Mouse (Mus musculus) lung, embryonic 14.5 days (tissue): ENCODE data around the gene Gorab. TPM values are rescaled to one million over a fixed set of nuclear protein-coding genes. Genes with fewer than 3 reads are reported as not detected.

Experiments used
- ATAC-seq: fragments of 200-750 bp; cut with Nextera tagmentation; 2 replicates; pipeline ENCODE4 v1.8.0; 2017; ENCODE audit warnings: mild to moderate bottlenecking, moderate TSS enrichment, moderate library complexity; ENCODE audit not compliant: insufficient read depth
- DNase-seq: peaks from one replicate; pipeline ENCODE4 v3.0.0-alpha.2; 2015
- H3K27ac ChIP-seq: fragments of 300-500 bp; sonication (generic); 2 replicates; pipeline ENCODE4 v1.5.1; 2014; ENCODE audit warnings: low read depth, mild to moderate bottlenecking, moderate library complexity
- H3K27me3 ChIP-seq: fragments of 300-500 bp; sonication (generic); 2 replicates; pipeline ENCODE4 v1.6.1; 2014; ENCODE audit warnings: low read length, control low read depth; ENCODE audit not compliant: insufficient read depth
- H3K36me3 ChIP-seq: fragments of 300-500 bp; sonication (generic); 2 replicates; pipeline ENCODE4 v1.6.1; 2014; ENCODE audit warnings: control low read depth; ENCODE audit not compliant: insufficient read depth
- H3K4me1 ChIP-seq: fragments of 300-500 bp; sonication (generic); 2 replicates; pipeline ENCODE4 v1.6.1; 2014; ENCODE audit warnings: antibody characterized with exemption, control low read depth; ENCODE audit not compliant: insufficient read depth
- H3K4me2 ChIP-seq: fragments of 300-500 bp; sonication (generic); 2 replicates; pipeline ENCODE4 v1.6.1; 2014; ENCODE audit warnings: mild to moderate bottlenecking
- H3K4me3 ChIP-seq: fragments of 300-500 bp; sonication (generic); 2 replicates; pipeline ENCODE4 v1.5.1; 2014; ENCODE audit warnings: low read depth, low read length
- H3K9ac ChIP-seq: fragments of 300-500 bp; sonication (generic); 2 replicates; pipeline ENCODE4 v1.6.1; 2014
- H3K9me3 ChIP-seq: fragments of 300-500 bp; sonication (generic); 2 replicates; pipeline ENCODE4 v1.6.1; 2016; ENCODE audit warnings: low read depth, low read length, control low read depth
- CTCF ChIP-seq: IDR thresholded peaks from 2 replicates; pipeline ENCODE4 v1.5.1; 2016; ENCODE audit warnings: antibody characterized with exemption, low read depth
- WGBS: fragments of 180-500 bp; shearing (Covaris S2); extraction: QIAGEN DNeasy Blood & Tissue Kit; methylation state at CpG from one replicate; pipeline ENCODE4 v1.1.7; 2014; 5-methylcytosine and 5-hydroxymethylcytosine counted together
- polyA plus RNA-seq: library from polyadenylated mRNA; unstranded; fragments of >200 nt; fragmentation: Nextera tagmentation; extraction: Ambion mirVana; gene quantifications from 2 replicates; pipeline ENCODE4 v1.2.1, GENCODE M21; 2014

Gene Gorab
- polyA plus RNA-seq, 1 experiment from 2014 or later: 23.6 TPM

DNA sequence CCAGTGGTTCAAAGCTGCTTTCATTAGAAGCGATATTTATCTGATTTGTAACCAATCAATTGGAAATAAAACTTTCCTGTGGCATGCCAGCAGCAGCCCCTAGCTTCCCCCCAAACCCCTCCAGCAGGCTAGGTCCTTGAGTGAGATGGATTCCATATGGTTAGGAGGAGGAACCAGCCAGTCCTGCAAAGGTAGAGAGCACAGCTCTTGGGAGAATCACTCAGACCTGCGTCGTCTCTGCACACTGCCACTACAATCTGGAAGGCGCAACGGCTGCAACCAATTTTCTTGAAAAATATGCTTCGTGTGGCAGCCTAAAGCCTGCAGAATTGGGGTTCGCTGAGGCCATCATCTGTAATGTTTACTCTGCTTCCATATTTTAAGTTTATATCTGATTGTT is 45.3 kb downstream of the Gorab start:
- WGBS: 29% methylated on average over 7 of the region's 7 CpGs
- ATAC-seq (no peak), DNase-seq (peak; percentile 31)
- H3K4me2 ChIP-seq: 0 out of 2 replicates have a peak overlapping the region, but pooled peaks have one; percentile 2
- no peak overlapping the region for H3K27ac ChIP-seq
- H3K9ac ChIP-seq: no peak overlapping the region
- no peak for TF ChIP-seq CTCF
- H3K4me3 ChIP-seq: no peak overlapping the region
- 0 out of 2 replicates have a peak, but pooled peaks cover 3% of the 10 kb centered on the region for H3K4me1 ChIP-seq
- no peaks in the 10 kb centered on the region for H3K36me3 ChIP-seq
- H3K9me3 ChIP-seq: no peaks in the 10 kb centered on the region
- H3K27me3 ChIP-seq: no peaks in the 10 kb centered on the region

DNA sequence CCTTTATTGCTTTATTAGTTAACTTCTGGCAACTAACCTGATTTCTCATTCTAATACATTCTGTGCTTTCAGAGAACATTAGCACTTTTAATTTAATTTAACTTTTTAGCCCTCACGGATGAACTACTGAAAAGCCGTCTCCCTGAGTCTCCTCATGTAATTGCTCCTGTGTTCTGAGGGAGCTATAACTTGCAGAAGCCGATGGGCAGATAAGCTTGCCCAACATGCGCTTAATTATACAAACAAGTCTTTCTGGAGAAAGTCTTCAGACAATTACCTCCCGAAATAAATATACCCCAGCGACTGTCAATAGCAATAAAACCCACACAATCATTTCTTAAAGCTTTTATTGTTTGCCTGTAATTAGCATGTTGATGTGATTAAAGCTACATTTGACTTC is 45.7 kb downstream of the Gorab start:
- Histone ChIP-seq H3K27ac (no peak overlapping the region), H3K9ac (no peak overlapping the region), H3K36me3 (no peaks in the 10 kb centered on the region), H3K4me2 (no peak overlapping the region), H3K27me3 (no peaks in the 10 kb centered on the region), H3K9me3 (no peaks in the 10 kb centered on the region), H3K4me3 (no peak overlapping the region), H3K4me1 (0 out of 2 replicates have a peak, but pooled peaks cover 3% of the 10 kb centered on the region)
- ATAC-seq (no peak), DNase-seq (no peak)
- no peak for TF ChIP-seq CTCF
- WGBS: 41% methylated on average over 6 of the region's 6 CpGs

DNA sequence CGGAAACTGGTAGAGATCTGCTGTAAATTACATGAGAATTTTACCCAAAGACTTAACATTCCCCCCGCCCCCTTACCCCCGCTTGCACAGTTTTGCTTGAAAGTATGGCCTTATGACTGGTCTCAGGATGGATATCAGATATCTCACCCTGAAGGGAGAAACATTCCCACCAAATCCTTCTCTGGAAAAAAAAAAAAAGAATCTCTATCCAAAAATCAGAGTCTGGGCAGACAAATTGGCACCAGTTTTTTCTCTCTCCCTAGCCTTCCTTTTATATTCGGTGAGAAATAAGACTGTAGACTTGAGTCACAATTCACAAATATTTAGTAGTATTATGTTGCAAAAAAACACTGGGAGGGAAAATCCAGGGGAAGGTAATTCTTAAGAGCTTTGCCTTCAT is 47.3 kb downstream of the Gorab start:
- ATAC-seq: no peak
- no peak for DNase-seq
- WGBS: 70% methylated on average over 4 of the region's 4 CpGs
- no peak overlapping the region for H3K27ac ChIP-seq
- no peaks in the 10 kb centered on the region for H3K36me3 ChIP-seq
- H3K9ac ChIP-seq: no peak overlapping the region
- H3K4me3 ChIP-seq: no peak overlapping the region
- H3K9me3 ChIP-seq: no peaks in the 10 kb centered on the region
- TF ChIP-seq CTCF: no peak
- H3K4me2 ChIP-seq: no peak overlapping the region
- H3K4me1 ChIP-seq: 0 out of 2 replicates have a peak, but pooled peaks cover 3% of the 10 kb centered on the region
- no peaks in the 10 kb centered on the region for H3K27me3 ChIP-seq

DNA sequence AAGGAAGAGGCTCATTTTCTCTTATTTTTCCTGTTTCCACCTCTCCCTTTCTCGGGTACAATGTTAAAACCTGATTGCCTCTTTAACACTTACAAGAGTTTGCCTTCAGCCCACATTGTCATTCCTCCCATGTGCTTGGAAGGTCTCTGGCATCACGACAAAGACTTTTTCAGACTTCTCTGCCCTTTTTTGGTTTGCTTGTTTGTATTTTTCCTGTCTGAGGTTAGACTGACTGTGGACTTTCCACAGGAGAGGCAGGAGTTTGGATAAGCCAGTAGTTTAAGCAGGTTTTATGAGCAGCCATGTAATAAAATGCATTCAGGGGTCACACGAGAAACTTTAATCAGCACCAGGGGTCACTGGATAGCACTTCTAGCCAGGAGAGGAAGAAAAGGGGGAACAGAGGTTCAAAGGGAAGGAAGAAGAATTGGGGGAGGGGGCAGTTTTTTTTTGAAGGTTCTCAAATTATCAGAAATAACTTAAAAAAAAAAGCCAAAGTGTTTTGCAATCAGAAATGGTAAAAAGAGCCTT is 47.8 kb downstream of the Gorab start:
- Histone ChIP-seq H3K9ac (no peak overlapping the region), H3K36me3 (no peaks in the 10 kb centered on the region), H3K4me2 (no peak overlapping the region), H3K4me3 (no peak overlapping the region), H3K27me3 (no peaks in the 10 kb centered on the region), H3K27ac (no peak overlapping the region), H3K4me1 (0 out of 2 replicates have a peak, but pooled peaks cover 3% of the 10 kb centered on the region), H3K9me3 (no peaks in the 10 kb centered on the region)
- WGBS: 32% methylated on average over 3 of the region's 3 CpGs
- ATAC-seq: no peak
- no peak for TF ChIP-seq CTCF
- peak; percentile 44 for DNase-seq

DNA sequence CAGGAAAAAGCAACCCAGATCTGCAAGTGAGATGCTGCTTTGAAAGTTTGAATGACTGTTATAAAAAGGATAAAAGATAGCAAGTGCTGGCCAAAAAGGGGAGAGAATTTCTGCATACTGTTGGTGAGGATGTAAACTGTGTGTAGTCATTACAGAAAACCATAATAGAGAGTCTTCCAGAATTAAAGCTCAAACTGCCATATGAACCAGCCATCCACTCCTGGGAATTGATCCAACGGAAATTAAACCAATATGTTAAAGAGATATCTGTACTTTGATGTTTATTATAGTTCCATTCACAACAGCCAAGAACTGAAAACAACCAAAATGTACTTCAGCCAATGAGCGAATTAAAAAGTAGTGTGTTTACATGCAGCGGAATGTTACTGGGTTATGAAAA is 52.5 kb downstream of the Gorab start:
- Histone ChIP-seq H3K9ac (no peak overlapping the region), H3K27ac (no peak overlapping the region), H3K9me3 (no peaks in the 10 kb centered on the region), H3K4me3 (no peak overlapping the region), H3K27me3 (no peaks in the 10 kb centered on the region), H3K4me2 (no peak overlapping the region), H3K4me1 (no peaks in the 10 kb centered on the region), H3K36me3 (no peaks in the 10 kb centered on the region)
- no peak for TF ChIP-seq CTCF
- WGBS: 63% methylated on average over 3 of the region's 3 CpGs
- ATAC-seq: peak; percentile 49; the same call in 1 of the 2 replicates
- peak; percentile 62 for DNase-seq

DNA sequence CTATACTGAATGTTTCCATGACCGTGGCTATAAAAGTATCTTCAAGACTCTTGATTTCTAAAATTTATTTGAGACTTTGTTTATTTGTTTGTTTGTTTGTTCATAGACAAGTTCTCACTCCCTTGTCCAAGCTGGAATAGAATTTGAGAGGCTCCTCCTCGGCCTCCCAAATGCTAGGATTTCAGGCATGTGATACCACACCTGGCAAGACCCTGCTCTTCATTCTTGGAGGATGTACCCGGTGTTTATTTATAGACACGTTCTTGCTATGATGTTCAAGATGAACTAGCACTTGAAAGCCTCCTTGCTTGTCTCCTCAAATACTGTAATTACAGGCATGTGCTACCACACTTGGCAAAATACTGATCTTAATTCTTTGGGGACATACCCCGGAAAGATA is 57.9 kb downstream of the Gorab start:
- Histone ChIP-seq H3K27me3 (no peaks in the 10 kb centered on the region), H3K4me2 (no peak overlapping the region), H3K4me3 (no peak overlapping the region), H3K27ac (no peak overlapping the region), H3K4me1 (no peaks in the 10 kb centered on the region), H3K9ac (no peak overlapping the region), H3K9me3 (no peaks in the 10 kb centered on the region), H3K36me3 (no peaks in the 10 kb centered on the region)
- 67% methylated on average over 5 of the region's 5 CpGs for WGBS
- TF ChIP-seq CTCF: no peak
- ATAC-seq: no peak
- DNase-seq: no peak

DNA sequence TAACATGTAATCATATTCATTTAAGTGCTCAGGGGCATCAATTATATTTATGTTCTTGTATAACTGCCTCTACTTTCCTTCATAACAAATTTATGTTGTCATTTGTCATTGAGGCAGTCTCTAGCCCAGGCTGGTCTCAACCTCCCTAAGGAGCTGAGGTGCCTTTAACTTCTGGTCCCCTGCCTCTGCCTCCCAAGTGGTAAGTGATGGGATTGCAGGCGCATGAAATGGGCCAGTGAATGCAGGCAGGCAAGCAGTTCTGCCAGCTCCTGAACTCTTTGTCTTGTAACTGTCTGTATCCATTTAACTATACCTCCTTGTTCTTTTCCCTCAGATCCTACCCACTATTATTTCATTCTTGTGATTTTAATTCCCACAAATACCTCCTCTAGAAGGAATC is 58.5 kb downstream of the Gorab start:
- Histone ChIP-seq H3K4me2 (no peak overlapping the region), H3K9ac (no peak overlapping the region), H3K27me3 (no peaks in the 10 kb centered on the region), H3K36me3 (no peaks in the 10 kb centered on the region), H3K9me3 (no peaks in the 10 kb centered on the region), H3K27ac (no peak overlapping the region), H3K4me1 (no peaks in the 10 kb centered on the region), H3K4me3 (no peak overlapping the region)
- DNase-seq (peak; percentile 31), ATAC-seq (no peak)
- TF ChIP-seq CTCF: peak; percentile 49
- 22% methylated on average over 1 of the region's 1 CpGs for WGBS

DNA sequence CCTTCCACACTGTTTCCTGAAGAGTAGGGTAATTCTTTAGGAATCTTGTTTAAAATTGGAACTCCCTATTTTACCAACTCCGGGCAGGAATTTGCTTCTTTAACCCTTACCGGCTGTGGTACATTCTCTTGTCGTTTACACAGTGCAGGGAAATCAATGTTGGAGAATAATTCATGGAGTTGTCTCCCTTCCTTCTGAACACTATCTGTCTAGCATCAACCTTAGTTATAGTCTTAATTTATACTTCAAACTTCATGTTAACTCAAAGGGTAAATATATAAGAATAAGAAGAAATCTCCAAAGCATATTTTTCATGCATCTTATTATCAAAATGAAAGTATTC is 64.3 kb downstream of the Gorab start:
- Histone ChIP-seq H3K27me3 (no peaks in the 10 kb centered on the region), H3K9me3 (no peaks in the 10 kb centered on the region), H3K4me2 (no peak overlapping the region), H3K4me1 (no peaks in the 10 kb centered on the region), H3K36me3 (no peaks in the 10 kb centered on the region), H3K4me3 (no peak overlapping the region), H3K9ac (no peak overlapping the region), H3K27ac (no peak overlapping the region)
- ATAC-seq (no peak), DNase-seq (no peak)
- no peak for TF ChIP-seq CTCF
- 52% methylated on average over 3 of the region's 3 CpGs for WGBS
